9 mouse cellular contexts compared by ENCODE assay signal in genomic region chr13:54837471-54837889, GRCm38 (mm10). TPM values are rescaled to one million over a fixed set of nuclear protein-coding genes. Genes with fewer than 3 reads are reported as not detected.
DNase-seq lines count a peak whose midpoint lies in the region; ATAC-seq lines count a peak whose summit lies in the region.
"Had no signal": no experiment of that assay in that cellular context is flagged by ENCODE, and none has a peak within 500 bp of the region (broad histone marks: within the 10 kb centered on the region; RNA-seq: fewer than 3 reads in every experiment).

No protein-coding gene starts in this region.

- H3K4me1 ChIP-seq in embryonic facial prominence, embryonic 14.5 days (ENCODE audit: control insufficient read depth, insufficient read depth, low read length): peaks cover 10% of the 10 kb centered on the region; the same call in 1 of the 2 replicates

- no peak overlapping the region for H3K4me3 ChIP-seq in embryonic facial prominence, embryonic 14.5 days (ENCODE audit: low read depth, low read length)

- intact Hi-C loops in left cerebral cortex, postnatal 4 days (cut with DNase I): no loop called here

- no peaks in the 10 kb centered on the region for H3K36me3 ChIP-seq in embryonic facial prominence, embryonic 14.5 days (ENCODE audit: control insufficient read depth, insufficient read depth, low read length)

- H3K9me3 ChIP-seq in embryonic facial prominence, embryonic 14.5 days (ENCODE audit: control insufficient read depth, low read length): no peaks in the 10 kb centered on the region

- H3K27me3 ChIP-seq in embryonic facial prominence, embryonic 14.5 days (replicated peaks; ENCODE audit: control insufficient read depth, insufficient read depth, low read length): no peaks in the 10 kb centered on the region

- ATAC-seq in embryonic facial prominence, embryonic 14.5 days (ENCODE audit: low read depth): no peak
- ATAC-seq in CD4-positive, CD25-positive, alpha-beta regulatory T cell, adult 4 months: no peak
- ATAC-seq in activated CD4-positive, CD25-positive, alpha-beta regulatory T cell, adult 4 months: no peak

- 6% methylated on average over 9 of the region's 9 CpGs for WGBS in embryonic facial prominence, embryonic 14.5 days

- peak; percentile 41 for DNase-seq in adrenal gland, postnatal 14 days
- no peak for DNase-seq in adrenal gland, postnatal 36 days
- DNase-seq in 3134 (ENCODE audit: extremely low read depth, insufficient read length, low spot score): peak; percentile 40
- DNase-seq in embryonic facial prominence, embryonic 14.5 days (ENCODE audit: low spot score): peak; percentile 23
- peak; percentile 78 for DNase-seq in left cerebral cortex, postnatal 4 days
- no peak for DNase-seq in spleen, postnatal 36 days (ENCODE audit: low spot score in 2 of 2)

- H3K4me2 ChIP-seq in embryonic facial prominence, embryonic 14.5 days (ENCODE audit: low read depth, low read length): peak overlapping the region; percentile 21; the same call in 1 of the 2 replicates

- H3K27ac ChIP-seq in embryonic facial prominence, embryonic 14.5 days (replicated peaks; ENCODE audit: low read depth, low read length): no peak overlapping the region

- H3K9ac ChIP-seq in embryonic facial prominence, embryonic 14.5 days (ENCODE audit: low read depth, low read length): no peak overlapping the region

RNA-seq across cellular contexts. Expression of gene Tspan17, which starts 48.3 kb away (rescaled TPM):
- total RNA-seq in adrenal gland, postnatal 14 days (2021): 24.8 and 29.5 TPM in 2 replicates
- 10 to 100 TPM; 24.0 to 33.4 TPM for total RNA-seq in adrenal gland, postnatal 36 days (2021)
- polyA plus RNA-seq in embryonic facial prominence, embryonic 14.5 days (2014; fragmentation: Nextera tagmentation; extraction: Ambion mirVana): 8.9 and 13.0 TPM in 2 replicates
- total RNA-seq in left cerebral cortex, postnatal 4 days (2021): 10 to 100 TPM; 41.2 to 63.8 TPM
- polyA plus RNA-seq in CD4-positive, CD25-positive, alpha-beta regulatory T cell, adult 4 months (2017; shearing (Covaris generic)): 1 to 10 TPM; 2.1 to 2.7 TPM
- polyA plus RNA-seq in activated CD4-positive, CD25-positive, alpha-beta regulatory T cell, adult 4 months (2017; shearing (Covaris generic)): 1 to 10 TPM; 1.5 to 2.2 TPM
- total RNA-seq: hematopoietic stem cell, adult 5-6 weeks had no signal

RNA-seq across cellular contexts. Expression of gene Eif4e1b, which starts 53.7 kb away (rescaled TPM):
- not detected in 2 replicates for total RNA-seq in adrenal gland, postnatal 14 days (2021)
- total RNA-seq in adrenal gland, postnatal 36 days (2021): not detected
- polyA plus RNA-seq in embryonic facial prominence, embryonic 14.5 days (2014; fragmentation: Nextera tagmentation; extraction: Ambion mirVana): not detected in 2 replicates
- not detected for total RNA-seq in left cerebral cortex, postnatal 4 days (2021)
- polyA plus RNA-seq in CD4-positive, CD25-positive, alpha-beta regulatory T cell, adult 4 months (2017; shearing (Covaris generic)): not detected
- not detected for polyA plus RNA-seq in activated CD4-positive, CD25-positive, alpha-beta regulatory T cell, adult 4 months (2017; shearing (Covaris generic))
- total RNA-seq: hematopoietic stem cell, adult 5-6 weeks had no signal

Comparison
In these comparisons a context has a peak if more than half of its experiments do, and no peak if none do; other contexts are left out.
1. DNase-seq: peak in adrenal gland, postnatal 14 days (single experiment), 3134 (single experiment), embryonic facial prominence, embryonic 14.5 days (single experiment) and left cerebral cortex, postnatal 4 days (single experiment); none in adrenal gland, postnatal 36 days (0 of 2) and spleen, postnatal 36 days (0 of 2).